Mouse (Mus musculus) lung, postnatal 0 days (tissue): ENCODE data around the gene Emid1.

Source experiments
- CTCF ChIP-seq: IDR thresholded peaks from 2 replicates; pipeline ENCODE4 v1.5.1; 2016; ENCODE audit warnings: antibody characterized with exemption, mild to moderate bottlenecking
- EP300 ChIP-seq: IDR thresholded peaks from 2 replicates; pipeline ENCODE4 v1.6.1; 2016; ENCODE audit warnings: antibody characterized with exemption, mild to moderate bottlenecking, control low read depth

DNA sequence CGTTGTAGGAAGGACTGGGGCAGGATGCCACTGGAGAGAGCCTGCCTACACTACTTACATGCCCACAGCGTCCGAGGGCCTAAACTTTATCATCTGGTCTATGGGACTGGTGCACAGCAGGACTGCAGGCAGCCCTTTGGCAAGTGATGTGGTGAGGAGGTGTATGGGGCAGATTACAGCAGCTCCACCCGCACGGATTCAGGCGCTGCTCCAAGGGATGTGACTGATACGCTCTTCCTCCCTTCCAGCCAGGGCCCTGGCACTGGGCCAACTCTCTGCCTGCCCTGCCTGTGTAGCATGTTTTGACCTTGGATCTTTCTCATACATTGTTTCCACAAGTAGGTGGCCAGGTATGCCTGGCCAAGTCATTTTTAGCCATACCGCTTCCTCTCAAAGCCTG lies 11.4 kb downstream of the Emid1 start:
- TF ChIP-seq CTCF (no peak), EP300 (no peak)
